Mouse (Mus musculus): ENCODE data around the gene Dspp.

GRCm38 (mm10) chr5:104161390-104161789 lies 9.1 kb upstream of the Dspp start:
- TF ChIP-seq CTCF (IDR thresholded peaks at IDR 0.05; ENCODE audit: control insufficient read depth, insufficient read depth, insufficient read length), result no peak
- TF ChIP-seq USF1 (IDR thresholded peaks at IDR 0.05; ENCODE audit: low read depth), result no peak
